Mouse (Mus musculus): ENCODE measurements around the gene Mboat7. TPM values are rescaled to one million over a fixed set of nuclear protein-coding genes. Genes with fewer than 3 reads are reported as not detected.
"Not testable (repeated sequence)": the region's sequence is repeated elsewhere in the genome, so short reads cannot be mapped to it uniquely, and the experiment has no call there.

The Mboat7 gene
- 51.8 and 55.3 TPM in 2 replicates for total RNA-seq (2021)
- long read RNA-seq, experiment 1, transcript Mboat7-206 (2 exons, 795 nt) = minor isoform, 5 of 73 reads
- long read RNA-seq, experiment 1, transcript Mboat7-201 (8 exons, 2,878 nt) = major isoform, 58 of 73 reads
- long read RNA-seq, experiment 1, partial matches to known transcripts = 4 of 73 reads
- long read RNA-seq, experiment 1, other reads (novel, unspliced or antisense) = 6 of 73 reads
- long read RNA-seq, experiment 2, transcript Mboat7-201 (8 exons, 2,878 nt) = major isoform, 33 of 46 reads
- long read RNA-seq, experiment 2, partial matches to known transcripts = 3 of 46 reads
- long read RNA-seq, experiment 2, other reads (novel, unspliced or antisense) = 9 of 46 reads

GRCm38 (mm10) chr7:3692987-3693808, at the start of gene Mboat7:
Gene Mboat7 (minus strand): TSS chr7:3693523.
- peak; percentile 98 for DNase-seq

GRCm38 (mm10) chr7:3732675-3733074, 39.4 kb upstream of the Mboat7 start:
- not testable (repeated sequence) for DNase-seq

- not testable (repeated sequence) for DNase-seq
These were observed 32.1 kb upstream of the Mboat7 start for GRCm38 (mm10) chr7:3725459-3725858.

GRCm38 (mm10) chr7:3720268-3720667, 26.9 kb upstream of the Mboat7 start, which contains the start of gene Pirb:
Gene Pirb (minus strand): TSS chr7:3720391.
- DNase-seq = not testable (repeated sequence)

- DNase-seq = no peak
These were observed 21.9 kb upstream of the Mboat7 start for GRCm38 (mm10) chr7:3715249-3715648.

GRCm38 (mm10) chr7:3712264-3712942, 19.1 kb upstream of the Mboat7 start:
- DNase-seq = no peak

GRCm38 (mm10) chr7:3709000-3709399, 15.7 kb upstream of the Mboat7 start:
- no peak for DNase-seq

- not testable (repeated sequence) for DNase-seq
These were observed 15.2 kb upstream of the Mboat7 start for GRCm38 (mm10) chr7:3708447-3708980.

- DNase-seq = no peak
These were observed 14.5 kb upstream of the Mboat7 start for GRCm38 (mm10) chr7:3707568-3708413.

- no peak for DNase-seq
These were observed 13.7 kb upstream of the Mboat7 start for GRCm38 (mm10) chr7:3707027-3707426.

GRCm38 (mm10) chr7:3706343-3706934, 13.1 kb upstream of the Mboat7 start:
- DNase-seq = no peak

GRCm38 (mm10) chr7:3705911-3706310, 12.6 kb upstream of the Mboat7 start:
- DNase-seq = no peak

- DNase-seq = peak; percentile 32
These were observed 12.1 kb upstream of the Mboat7 start for GRCm38 (mm10) chr7:3705461-3705860.

- DNase-seq = no peak
These were observed 11.2 kb upstream of the Mboat7 start for GRCm38 (mm10) chr7:3704475-3704874.

GRCm38 (mm10) chr7:3703879-3704441, 10.6 kb upstream of the Mboat7 start, which contains the start of gene Rps9:
Gene Rps9 (plus strand): TSS chr7:3703993.
- peak; percentile 97 for DNase-seq

GRCm38 (mm10) chr7:3703148-3703878, 10.0 kb upstream of the Mboat7 start:
- DNase-seq = no peak

GRCm38 (mm10) chr7:3698471-3698870, 5.1 kb upstream of the Mboat7 start:
- no peak for DNase-seq

GRCm38 (mm10) chr7:3694949-3695305, 1.6 kb upstream of the Mboat7 start:
- peak; percentile 40 for DNase-seq

GRCm38 (mm10) chr7:3694076-3694948, 989 bp upstream of the Mboat7 start:
- DNase-seq = peak; percentile 86

Data from adrenal gland, postnatal 14 days (tissue).